Mouse (Mus musculus) lung, postnatal 0 days (tissue): ENCODE results near the gene Nr3c2. TPM values are rescaled to one million over a fixed set of nuclear protein-coding genes. Genes with fewer than 3 reads are reported as not detected.

Experiments used
- ATAC-seq: fragments of 200-750 bp; cut with Nextera tagmentation; 2 replicates; pipeline ENCODE4 v1.8.0; 2017; ENCODE audit warnings: moderate library complexity
- DNase-seq: peaks from one replicate; pipeline ENCODE4 v3.0.0-alpha.2; 2016; ENCODE audit warnings: low spot score
- H3K27ac ChIP-seq: fragments of 300-500 bp; sonication (generic); 2 replicates; pipeline ENCODE4 v1.5.1; 2014; ENCODE audit warnings: antibody characterized with exemption, mild to moderate bottlenecking, low read length, mixed read lengths
- H3K27me3 ChIP-seq: fragments of 300-500 bp; sonication (generic); replicated peaks from 2 replicates; pipeline ENCODE4 v1.6.1; 2014; ENCODE audit warnings: low read length, mixed read lengths; ENCODE audit not compliant: insufficient read depth
- H3K36me3 ChIP-seq: fragments of 300-500 bp; sonication (generic); 2 replicates; pipeline ENCODE4 v1.6.1; 2014; ENCODE audit warnings: low read length, mixed read lengths; ENCODE audit not compliant: insufficient read depth
- H3K4me1 ChIP-seq: fragments of 300-500 bp; sonication (generic); 2 replicates; pipeline ENCODE4 v1.6.1; 2014; ENCODE audit warnings: antibody characterized with exemption, low read depth, low read length, mixed read lengths; ENCODE audit not compliant: insufficient read depth
- H3K4me2 ChIP-seq: fragments of 300-500 bp; sonication (generic); replicated peaks from 2 replicates; pipeline ENCODE4 v1.6.1; 2014; ENCODE audit warnings: low read depth, mild to moderate bottlenecking, low read length, moderate library complexity, mixed read lengths
- H3K4me3 ChIP-seq: fragments of 300-500 bp; sonication (generic); 2 replicates; pipeline ENCODE4 v1.5.1; 2014; ENCODE audit warnings: low read depth, low read length
- H3K9ac ChIP-seq: fragments of 300-500 bp; sonication (generic); replicated peaks from 2 replicates; pipeline ENCODE4 v1.6.1; 2014; ENCODE audit warnings: low read depth, mild to moderate bottlenecking
- H3K9me3 ChIP-seq: fragments of 300-500 bp; sonication (generic); 2 replicates; pipeline ENCODE4 v1.6.1; 2016; ENCODE audit warnings: low read length, mixed read lengths
- CTCF ChIP-seq: IDR thresholded peaks from 2 replicates; pipeline ENCODE4 v1.5.1; 2016; ENCODE audit warnings: antibody characterized with exemption, mild to moderate bottlenecking
- EP300 ChIP-seq: IDR thresholded peaks from 2 replicates; pipeline ENCODE4 v1.6.1; 2016; ENCODE audit warnings: antibody characterized with exemption, mild to moderate bottlenecking, control low read depth
- WGBS: fragments of 180-500 bp; shearing (Covaris S2); extraction: QIAGEN DNeasy Blood & Tissue Kit; methylation state at CpG from one replicate; pipeline ENCODE4 v1.1.7; 2014; 5-methylcytosine and 5-hydroxymethylcytosine counted together
- polyA plus RNA-seq: library from polyadenylated mRNA; unstranded; fragments of >200 nt; fragmentation: Nextera tagmentation; extraction: Ambion mirVana; gene quantifications from 2 replicates; pipeline ENCODE4 v1.2.1, GENCODE M21; 2015

Nr3c2 gene
- polyA plus RNA-seq, 1 experiment from 2014 or later = 1.6 TPM

GRCm38 (mm10) chr8:77114769-77115168 lies 215.5 kb downstream of the Nr3c2 start:
- no peak overlapping the region for H3K27ac ChIP-seq
- no peaks in the 10 kb centered on the region for H3K4me1 ChIP-seq
- DNase-seq (no peak), ATAC-seq (no peak)
- no peaks in the 10 kb centered on the region for H3K9me3 ChIP-seq
- WGBS = 85% methylated on average over 10 of the region's 10 CpGs
- H3K4me3 ChIP-seq = no peak overlapping the region
- TF ChIP-seq CTCF (no peak), EP300 (no peak)
- no peak overlapping the region for H3K4me2 ChIP-seq
- H3K27me3 ChIP-seq = no peaks in the 10 kb centered on the region
- H3K36me3 ChIP-seq = no peaks in the 10 kb centered on the region
- H3K9ac ChIP-seq = no peak overlapping the region

- Histone ChIP-seq H3K27me3 (no peaks in the 10 kb centered on the region), H3K36me3 (no peaks in the 10 kb centered on the region), H3K9ac (no peak overlapping the region), H3K27ac (no peak overlapping the region), H3K4me2 (no peak overlapping the region), H3K9me3 (no peaks in the 10 kb centered on the region), H3K4me1 (no peaks in the 10 kb centered on the region), H3K4me3 (no peak overlapping the region)
- TF ChIP-seq EP300 = no peak
- TF ChIP-seq CTCF = no peak
- 49% methylated on average over 7 of the region's 7 CpGs for WGBS
- DNase-seq = no peak
- ATAC-seq = no peak
These were observed 217.3 kb downstream of the Nr3c2 start for GRCm38 (mm10) chr8:77116419-77117079.

- DNase-seq (no peak), ATAC-seq (no peak)
- Histone ChIP-seq H3K36me3 (no peaks in the 10 kb centered on the region), H3K9me3 (no peaks in the 10 kb centered on the region), H3K4me2 (no peak overlapping the region), H3K4me3 (no peak overlapping the region), H3K27me3 (no peaks in the 10 kb centered on the region), H3K9ac (no peak overlapping the region), H3K4me1 (no peaks in the 10 kb centered on the region), H3K27ac (no peak overlapping the region)
- TF ChIP-seq CTCF (no peak), EP300 (no peak)
- 30% methylated on average over 10 of the region's 10 CpGs for WGBS
These were observed 221.7 kb downstream of the Nr3c2 start for GRCm38 (mm10) chr8:77120810-77121570.

GRCm38 (mm10) chr8:77121571-77121890 lies 222.3 kb downstream of the Nr3c2 start:
- Histone ChIP-seq H3K9me3 (no peaks in the 10 kb centered on the region), H3K27ac (no peak overlapping the region), H3K4me2 (no peak overlapping the region), H3K36me3 (no peaks in the 10 kb centered on the region), H3K9ac (no peak overlapping the region), H3K27me3 (no peaks in the 10 kb centered on the region), H3K4me1 (no peaks in the 10 kb centered on the region), H3K4me3 (no peak overlapping the region)
- WGBS = 41% methylated on average over 1 of the region's 1 CpGs
- TF ChIP-seq EP300 (no peak), CTCF (no peak)
- no peak for ATAC-seq
- no peak for DNase-seq

- 29% methylated on average over 5 of the region's 5 CpGs for WGBS
- Histone ChIP-seq H3K27me3 (no peaks in the 10 kb centered on the region), H3K27ac (no peak overlapping the region), H3K4me1 (no peaks in the 10 kb centered on the region), H3K4me2 (no peak overlapping the region), H3K9me3 (no peaks in the 10 kb centered on the region), H3K4me3 (no peak overlapping the region), H3K9ac (no peak overlapping the region), H3K36me3 (no peaks in the 10 kb centered on the region)
- DNase-seq = peak; percentile 42
- no peak for ATAC-seq
- TF ChIP-seq EP300 = no peak
- no peak for TF ChIP-seq CTCF
These were observed 223.1 kb downstream of the Nr3c2 start for GRCm38 (mm10) chr8:77122300-77122699.

DNA sequence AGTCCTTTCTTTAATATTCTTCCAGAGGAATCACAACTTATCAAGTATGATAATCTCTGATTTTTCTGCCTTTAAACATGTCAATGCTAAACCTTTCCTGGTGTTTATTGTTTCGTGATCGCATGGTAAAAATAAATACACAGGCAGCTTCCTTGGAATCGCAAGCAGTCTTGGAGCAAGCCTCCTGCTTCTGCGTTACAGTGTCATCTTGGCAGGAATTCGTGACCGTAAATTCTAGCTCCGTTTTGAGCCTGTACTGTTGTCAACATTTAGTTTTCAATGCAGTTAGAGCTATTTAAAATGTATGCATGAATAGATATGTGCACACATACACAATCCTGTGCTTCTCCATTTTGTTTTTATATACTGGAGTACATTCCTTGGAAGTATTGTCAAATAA lies 226.5 kb downstream of the Nr3c2 start:
- ATAC-seq (no peak), DNase-seq (no peak)
- WGBS = 80% methylated on average over 7 of the region's 7 CpGs
- H3K36me3 ChIP-seq = no peaks in the 10 kb centered on the region
- H3K4me1 ChIP-seq = no peaks in the 10 kb centered on the region
- H3K4me2 ChIP-seq = no peak overlapping the region
- H3K9ac ChIP-seq = no peak overlapping the region
- H3K4me3 ChIP-seq = no peak overlapping the region
- H3K27me3 ChIP-seq = no peaks in the 10 kb centered on the region
- no peak overlapping the region for H3K27ac ChIP-seq
- H3K9me3 ChIP-seq = no peaks in the 10 kb centered on the region
- TF ChIP-seq EP300 (no peak), CTCF (no peak)
